Mouse (Mus musculus) C2C12 (cell line): ENCODE results near the gene Far2.

ENCODE experiments used
- CTCF ChIP-seq: IDR thresholded peaks from one replicate; pipeline ENCODE4 v1.5.1; 2011; ENCODE audit not compliant: control insufficient read depth, insufficient read depth, insufficient read length
- MAX ChIP-seq: IDR thresholded peaks from one replicate; pipeline ENCODE4 v1.6.1; 2011; ENCODE audit warnings: mild to moderate bottlenecking, control low read depth
- MYOD1 ChIP-seq: IDR thresholded peaks from one replicate; pipeline ENCODE4 v1.6.1; 2011; ENCODE audit warnings: low read depth; ENCODE audit not compliant: control insufficient read depth, insufficient read length

- no peak for TF ChIP-seq CTCF
- TF ChIP-seq MYOD1: no peak
- TF ChIP-seq MAX: no peak
These were observed 138.6 kb downstream of the Far2 start for GRCm38 (mm10) chr6:148185694-148186093.
